Mouse (Mus musculus): ENCODE measurements at regions not wholly inside any gene's neighbourhood (a gene's known extent, or its start where the extent isn't known, plus 50 kb on each side); places are given as distances from the start of the nearest gene placed in this dataset.

GRCm38 (mm10) chr4:53915326-53915725 lies 89.5 kb downstream of the Tmem38b start:
- DNase-seq (ENCODE audit: low read depth, low spot score), result no peak

GRCm38 (mm10) chr4:53919188-53919587 lies 93.3 kb downstream of the Tmem38b start:
- DNase-seq (ENCODE audit: low read depth, low spot score), result peak; percentile 23

GRCm38 (mm10) chr4:53920587-53920986 lies 94.7 kb downstream of the Tmem38b start:
- DNase-seq (ENCODE audit: low read depth, low spot score), result no peak

GRCm38 (mm10) chr4:53931068-53931467 lies 105.2 kb downstream of the Tmem38b start:
- no peak for DNase-seq (ENCODE audit: low read depth, low spot score)

GRCm38 (mm10) chr4:53931499-53931898 lies 105.7 kb downstream of the Tmem38b start:
- DNase-seq (ENCODE audit: low read depth, low spot score), result peak; percentile 62

- DNase-seq (ENCODE audit: low read depth, low spot score), result no peak
Measured at GRCm38 (mm10) chr4:53935306-53935705, 109.5 kb downstream of the Tmem38b start.

GRCm38 (mm10) chr4:53948736-53949135 lies 122.9 kb downstream of the Tmem38b start:
- no peak for DNase-seq (ENCODE audit: low read depth, low spot score)

- DNase-seq (ENCODE audit: low read depth, low spot score), result no peak
Measured at GRCm38 (mm10) chr4:53949164-53949563, 123.3 kb downstream of the Tmem38b start.

GRCm38 (mm10) chr4:53950496-53950895 lies 124.7 kb downstream of the Tmem38b start:
- DNase-seq (ENCODE audit: low read depth, low spot score), result no peak

GRCm38 (mm10) chr4:53951003-53951733 lies 125.3 kb downstream of the Tmem38b start:
- DNase-seq (ENCODE audit: low read depth, low spot score), result no peak

- no peak for DNase-seq (ENCODE audit: low read depth, low spot score)
Measured at GRCm38 (mm10) chr4:53951734-53952109, 125.9 kb downstream of the Tmem38b start.

- no peak for DNase-seq (ENCODE audit: low read depth, low spot score)
Measured at GRCm38 (mm10) chr4:53952288-53952687, 126.4 kb downstream of the Tmem38b start.

GRCm38 (mm10) chr4:53962458-53962857 lies 136.6 kb downstream of the Tmem38b start:
- no peak for DNase-seq (ENCODE audit: low read depth, low spot score)

GRCm38 (mm10) chr4:53970461-53970860 lies 144.6 kb downstream of the Tmem38b start:
- no peak for DNase-seq (ENCODE audit: low read depth, low spot score)

GRCm38 (mm10) chr4:53970960-53971359 lies 145.1 kb downstream of the Tmem38b start:
- no peak for DNase-seq (ENCODE audit: low read depth, low spot score)

- no peak for DNase-seq (ENCODE audit: low read depth, low spot score)
Measured at GRCm38 (mm10) chr4:53976036-53976638, 150.3 kb downstream of the Tmem38b start.

GRCm38 (mm10) chr4:53986519-53987301 lies 160.9 kb downstream of the Tmem38b start:
- DNase-seq (ENCODE audit: low read depth, low spot score), result no peak

GRCm38 (mm10) chr4:53987536-53987935 lies 161.7 kb downstream of the Tmem38b start:
- no peak for DNase-seq (ENCODE audit: low read depth, low spot score)

GRCm38 (mm10) chr4:54021069-54021829 lies 195.4 kb downstream of the Tmem38b start:
- DNase-seq (ENCODE audit: low read depth, low spot score), result no peak

GRCm38 (mm10) chr4:54021861-54022385 lies 196.1 kb downstream of the Tmem38b start:
- DNase-seq (ENCODE audit: low read depth, low spot score), result no peak

- DNase-seq (ENCODE audit: low read depth, low spot score), result no peak
Measured at GRCm38 (mm10) chr4:54026919-54027318, 201.1 kb downstream of the Tmem38b start.

Data from retina, postnatal 7 days (tissue).